Mouse (Mus musculus): Measurements from ENCODE around the gene Stx8.

GRCm38 (mm10) chr11:68032448-68032847 is 66.5 kb downstream of the Stx8 start:
- TF ChIP-seq CTCF (IDR thresholded peaks at IDR 0.05; ENCODE audit: low read depth, low read length): no peak
- TF ChIP-seq POLR2A (IDR thresholded peaks at IDR 0.05; ENCODE audit: extremely low read depth, insufficient read depth, low read length): no peak
